Mouse (Mus musculus) CH12.LX (cell line): ENCODE data around the gene Mindy2. TPM values are rescaled to one million over a fixed set of nuclear protein-coding genes. Genes with fewer than 3 reads are reported as not detected.

Experiments used
- DNase-seq: peaks from one replicate; pipeline ENCODE4 v3.0.0-alpha.2; 2013; ENCODE audit errors: extremely low read depth
- H3K27ac ChIP-seq: 2 replicates; pipeline ENCODE4 v1.5.1; 2012; ENCODE audit warnings: low read depth, mild to moderate bottlenecking, control low read depth, moderate library complexity; ENCODE audit not compliant: insufficient read depth
- H3K27me3 ChIP-seq: replicated peaks from 2 replicates; pipeline ENCODE3; 2012; ENCODE audit warnings: inconsistent platforms
- H3K36me3 ChIP-seq, 2 experiments: replicated peaks in 1 of 2; 2 replicates each; pipeline versions ENCODE3 to v1.6.1; 2012; ENCODE audit warnings: inconsistent platforms in 1 of 2, low read length in 1 of 2, mild to moderate bottlenecking in 1 of 2, mixed read lengths in 1 of 2, moderate library complexity in 1 of 2; ENCODE audit not compliant: control insufficient read depth in 1 of 2, insufficient read depth in 1 of 2
- H3K4me1 ChIP-seq, 2 experiments: 2 replicates each; pipeline ENCODE4 v1.6.1; 2012; ENCODE audit warnings: inconsistent platforms in 1 of 2, moderate library complexity in 1 of 2; ENCODE audit not compliant: insufficient read depth in 2 of 2, control insufficient read depth in 1 of 2
- H3K4me2 ChIP-seq: 2 replicates; pipeline ENCODE4 v1.6.1; 2012; ENCODE audit warnings: low read depth, mild to moderate bottlenecking, control low read depth; ENCODE audit not compliant: poor library complexity, insufficient read depth, severe bottlenecking
- H3K4me3 ChIP-seq, 3 experiments: fragments of 150-350 bp in 1 of 3; sonication (generic) in 1 of 3; replicated peaks in 1 of 3; 2 replicates each; pipeline versions ENCODE3 to v1.5.1; 2011 to 2012; ENCODE audit warnings: low read depth in 2 of 3, low read length in 2 of 3, mild to moderate bottlenecking in 2 of 3, moderate library complexity in 2 of 3, control low read depth in 1 of 3, improper control_type of control experiment in 1 of 3, inconsistent platforms in 1 of 3, mixed read lengths in 1 of 3; ENCODE audit not compliant: poor library complexity in 1 of 3
- H3K79me2 ChIP-seq: replicated peaks from 2 replicates; pipeline ENCODE4 v1.6.1; 2012; ENCODE audit warnings: mild to moderate bottlenecking, moderate library complexity; ENCODE audit not compliant: control insufficient read depth, poor library complexity, insufficient read depth, severe bottlenecking; ENCODE audit errors: extremely low read depth
- H3K9ac ChIP-seq: 2 replicates; pipeline ENCODE4 v1.6.1; 2012; ENCODE audit warnings: low read depth, mild to moderate bottlenecking, control low read depth, moderate library complexity; ENCODE audit not compliant: insufficient read depth
- H3K9me3 ChIP-seq: replicated peaks from 2 replicates; pipeline ENCODE3; 2012; ENCODE audit warnings: low read length, inconsistent platforms, mixed read lengths
- BHLHE40 ChIP-seq: IDR thresholded peaks from 2 replicates; pipeline ENCODE4 v1.6.1; 2011; ENCODE audit warnings: mild to moderate bottlenecking, low read depth, low read length, improper control_type of control experiment
- CHD1 ChIP-seq: IDR thresholded peaks from 2 replicates; pipeline ENCODE4 v1.6.1; 2012; ENCODE audit warnings: low read depth, low read length, improper control_type of control experiment, inconsistent platforms
- CHD2 ChIP-seq: IDR thresholded peaks from 2 replicates; pipeline ENCODE4 v1.6.1; 2011; ENCODE audit warnings: low read length, improper control_type of control experiment
- CTCF ChIP-seq, 2 experiments: IDR thresholded peaks in 1 of 2; conservative IDR thresholded peaks in 1 of 2; 2 replicates each; pipeline ENCODE4 v1.5.1; 2011 to 2012; ENCODE audit warnings: low read depth in 2 of 2, low read length in 2 of 2, improper control_type of control experiment in 1 of 2, inconsistent platforms in 1 of 2, mild to moderate bottlenecking in 1 of 2, moderate library complexity in 1 of 2
- E2F4 ChIP-seq: IDR thresholded peaks from 2 replicates; pipeline ENCODE4 v1.6.1; 2011; ENCODE audit warnings: low read depth, low read length, improper control_type of control experiment; ENCODE audit not compliant: insufficient replicate concordance
- ELF1 ChIP-seq: IDR thresholded peaks from 2 replicates; pipeline ENCODE4 v1.6.1; 2014; ENCODE audit warnings: low read depth, mild to moderate bottlenecking, inconsistent platforms, low read length, improper control_type of control experiment
- EP300 ChIP-seq: IDR thresholded peaks from 2 replicates; pipeline ENCODE4 v1.6.1; 2011; ENCODE audit warnings: low read length, improper control_type of control experiment
- ETS1 ChIP-seq: conservative IDR thresholded peaks from 2 replicates; pipeline ENCODE4 v1.6.1; 2012; ENCODE audit warnings: low read depth, mild to moderate bottlenecking, inconsistent platforms, low read length, improper control_type of control experiment, moderate library complexity
- GABPA ChIP-seq: IDR thresholded peaks from 2 replicates; pipeline ENCODE4 v1.6.1; 2012; ENCODE audit warnings: low read depth, low read length, improper control_type of control experiment, inconsistent platforms; ENCODE audit not compliant: insufficient replicate concordance
- HCFC1 ChIP-seq: IDR thresholded peaks from 2 replicates; pipeline ENCODE4 v1.6.1; 2012; ENCODE audit warnings: low read depth, mild to moderate bottlenecking, inconsistent platforms, low read length, improper control_type of control experiment
- IRF4 ChIP-seq: IDR thresholded peaks from 2 replicates; pipeline ENCODE4 v1.6.1; 2014; ENCODE audit warnings: low read depth, mild to moderate bottlenecking, inconsistent platforms, low read length, improper control_type of control experiment
- JUN ChIP-seq: IDR thresholded peaks from 2 replicates; pipeline ENCODE4 v1.6.1; 2011; ENCODE audit warnings: low read depth, mild to moderate bottlenecking, low read length, improper control_type of control experiment, moderate library complexity; ENCODE audit not compliant: insufficient read depth
- JUND ChIP-seq: conservative IDR thresholded peaks from 2 replicates; pipeline ENCODE4 v1.6.1; 2011; ENCODE audit warnings: low read depth, low read length, improper control_type of control experiment
- KAT2A ChIP-seq: IDR thresholded peaks from 2 replicates; pipeline ENCODE4 v1.6.1; 2012; ENCODE audit warnings: low read length, improper control_type of control experiment, inconsistent platforms; ENCODE audit not compliant: insufficient replicate concordance
- MAX ChIP-seq: IDR thresholded peaks from 2 replicates; pipeline ENCODE4 v1.6.1; 2011; ENCODE audit warnings: low read length, improper control_type of control experiment
- MAZ ChIP-seq: IDR thresholded peaks from 2 replicates; pipeline ENCODE4 v1.6.1; 2012; ENCODE audit warnings: low read depth, mild to moderate bottlenecking, inconsistent platforms, low read length, improper control_type of control experiment, moderate library complexity
- MEF2A ChIP-seq: IDR thresholded peaks from 2 replicates; pipeline ENCODE4 v1.6.1; 2014; ENCODE audit warnings: low read depth, mild to moderate bottlenecking, inconsistent platforms, low read length, improper control_type of control experiment, borderline replicate concordance
- MXI1 ChIP-seq: IDR thresholded peaks from 2 replicates; pipeline ENCODE4 v1.6.1; 2011; ENCODE audit warnings: mild to moderate bottlenecking, low read depth, low read length, improper control_type of control experiment
- MYC ChIP-seq: IDR thresholded peaks from 2 replicates; pipeline ENCODE4 v1.6.1; 2011; ENCODE audit warnings: low read depth, mild to moderate bottlenecking, improper control_type of control experiment, low read length
- NELFE ChIP-seq: IDR thresholded peaks from 2 replicates; pipeline ENCODE4 v1.6.1; 2011; ENCODE audit warnings: low read depth, low read length, improper control_type of control experiment
- NRF1 ChIP-seq: IDR thresholded peaks from 2 replicates; pipeline ENCODE4 v1.6.1; 2014; ENCODE audit warnings: low read depth, mild to moderate bottlenecking, inconsistent platforms, low read length, improper control_type of control experiment, moderate library complexity
- POLR2A ChIP-seq: IDR thresholded peaks from 2 replicates; pipeline ENCODE4 v1.6.1; 2011; ENCODE audit warnings: low read depth, mild to moderate bottlenecking, improper control_type of control experiment, low read length
- POLR2AphosphoS2 ChIP-seq: IDR thresholded peaks from 2 replicates; pipeline ENCODE4 v1.6.1; 2011; ENCODE audit warnings: low read depth, low read length, improper control_type of control experiment
- RAD21 ChIP-seq: IDR thresholded peaks from 2 replicates; pipeline ENCODE4 v1.6.1; 2011; ENCODE audit warnings: low read depth, mild to moderate bottlenecking, low read length, improper control_type of control experiment, moderate library complexity
- SIN3A ChIP-seq: IDR thresholded peaks from 2 replicates; pipeline ENCODE4 v1.6.1; 2012; ENCODE audit warnings: low read length, improper control_type of control experiment, inconsistent platforms
- SMC3 ChIP-seq: IDR thresholded peaks from 2 replicates; pipeline ENCODE4 v1.6.1; 2011; ENCODE audit warnings: low read depth, low read length, improper control_type of control experiment
- TBP ChIP-seq: conservative IDR thresholded peaks from 2 replicates; pipeline ENCODE4 v1.6.1; 2011; ENCODE audit warnings: low read depth, low read length, improper control_type of control experiment
- TCF12 ChIP-seq: IDR thresholded peaks from 2 replicates; pipeline ENCODE4 v1.6.1; 2014; ENCODE audit warnings: low read depth, mild to moderate bottlenecking, inconsistent platforms, low read length, improper control_type of control experiment
- USF1 ChIP-seq: IDR thresholded peaks from 2 replicates; pipeline ENCODE4 v1.6.1; 2014; ENCODE audit warnings: low read depth, mild to moderate bottlenecking, inconsistent platforms, low read length, improper control_type of control experiment
- USF2 ChIP-seq: conservative IDR thresholded peaks from 2 replicates; pipeline ENCODE4 v1.6.1; 2011; ENCODE audit warnings: low read depth, low read length, improper control_type of control experiment
- ZC3H11A ChIP-seq: IDR thresholded peaks from 2 replicates; pipeline ENCODE4 v1.6.1; 2012; ENCODE audit warnings: low read depth, mild to moderate bottlenecking, inconsistent platforms, low read length, improper control_type of control experiment
- ZKSCAN1 ChIP-seq: IDR thresholded peaks from 2 replicates; pipeline ENCODE4 v1.6.1; 2012; ENCODE audit warnings: low read depth, inconsistent platforms, low read length, improper control_type of control experiment, borderline replicate concordance
- ZNF384 ChIP-seq: IDR thresholded peaks from 2 replicates; pipeline ENCODE4 v1.6.1; 2012; ENCODE audit warnings: low read depth, low read length, improper control_type of control experiment, inconsistent platforms
- dilution Hi-C: fragments of 300-500 bp; cut with MboI; formaldehyde crosslinking; loops from 2 replicates; pipeline ENCODE4 v1.14.3; 2020; ENCODE audit warnings: low sequenced_read_pairs; ENCODE audit not compliant: extremely low pct_unique_long_range_greater_than_20kb, extremely low pct_ligation_motif_present
- in situ Hi-C: fragments of 300-500 bp; cut with MboI; formaldehyde crosslinking; loops from 3 replicates; pipeline ENCODE4 v1.14.3; 2019; ENCODE audit warnings: low sequenced_read_pairs, low pct_ligation_motif_present, low pct_unique_long_range_greater_than_20kb, mixed read lengths
- polyA plus RNA-seq: library from polyadenylated mRNA; unstranded; fragments of >175 nt; gene quantifications from 2 replicates; pipeline ENCODE4 v1.2.1, GENCODE M21; 2012; ENCODE audit warnings: low read depth; ENCODE audit not compliant: insufficient read length
- total RNA-seq, 2 experiments: library from RNA; depleted of rRNA; stranded (reverse); fragments of 300-350 nt in 1 of 2; fragments of >200 nt in 1 of 2; gene quantifications; 2 replicates each; pipeline ENCODE4 v1.2.3; 2012 to 2014

Mindy2 gene
- total and polyA plus RNA-seq, 3 experiments, result 5.9 to 9.9 (median 7.0) TPM

DNA sequence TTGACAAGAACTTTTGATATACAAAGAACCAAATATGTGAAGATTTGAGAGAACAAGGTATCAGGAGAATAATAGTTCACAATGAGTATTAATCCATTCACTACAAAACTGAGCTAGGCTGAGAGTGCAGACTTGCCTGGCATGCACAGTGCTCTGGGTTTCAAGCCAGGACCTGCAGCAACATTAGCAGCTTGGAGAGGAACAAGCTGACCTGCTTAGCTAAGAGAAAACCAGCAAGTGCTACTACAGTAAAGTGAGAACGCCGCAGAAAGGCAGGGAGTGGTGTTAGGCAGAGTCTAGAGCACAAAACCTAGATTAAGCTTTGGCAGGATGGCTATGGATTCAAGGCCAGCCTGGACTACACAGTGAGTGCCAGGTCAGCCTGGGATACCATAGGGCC is 27.3 kb downstream of the Mindy2 start:
- TF ChIP-seq CHD2 (no peak), MXI1 (no peak), JUND (no peak), USF2 (no peak), EP300 (no peak), POLR2A (no peak)
- no peak for DNase-seq
- no peak overlapping the region for H3K4me3 ChIP-seq
- H3K36me3 ChIP-seq, result peaks cover 0 to 22% of the 10 kb centered on the region in 2 experiments
- dilution Hi-C loops (no loop called here), in situ Hi-C loops (no loop called here)
- no peak overlapping the region for H3K27ac ChIP-seq
- peaks cover 0 to 44% of the 10 kb centered on the region in 2 experiments; a peak in 2 of 4 replicates for H3K4me1 ChIP-seq
- no peak overlapping the region for H3K9ac ChIP-seq
- H3K27me3 ChIP-seq, result no peaks in the 10 kb centered on the region
- H3K9me3 ChIP-seq, result no peaks in the 10 kb centered on the region
- no peak overlapping the region for H3K4me2 ChIP-seq
- H3K79me2 ChIP-seq, result no peaks in the 10 kb centered on the region

- Histone ChIP-seq H3K27ac (no peak overlapping the region), H3K4me1 (peaks cover 0 to 28% of the 10 kb centered on the region in 2 experiments; a peak in 2 of 4 replicates), H3K79me2 (no peaks in the 10 kb centered on the region), H3K9me3 (no peaks in the 10 kb centered on the region), H3K9ac (no peak overlapping the region), H3K27me3 (no peaks in the 10 kb centered on the region), H3K4me3 (no peak overlapping the region), H3K4me2 (no peak overlapping the region), H3K36me3 (peaks cover 27 to 71% of the 10 kb centered on the region in 2 experiments)
- dilution Hi-C loops (no loop called here), in situ Hi-C loops (no loop called here)
- DNase-seq, result peak; percentile 51
- TF ChIP-seq JUND (peak; percentile 48; the same call in 1 of the 2 replicates), NELFE (no peak), MYC (no peak), HCFC1 (no peak), GABPA (no peak), MAX (no peak), NRF1 (no peak), SMC3 (no peak), ZKSCAN1 (no peak), ZNF384 (no peak), KAT2A (no peak), MXI1 (no peak), POLR2AphosphoS2 (no peak), IRF4 (no peak), TBP (no peak), ZC3H11A (no peak), EP300 (peak; percentile 65), E2F4 (no peak), MAZ (no peak), USF1 (no peak), USF2 (no peak), ELF1 (no peak), ETS1 (peak; percentile 83), TCF12 (no peak; the same call in 1 of the 2 replicates), CHD1 (no peak), SIN3A (no peak), JUN (peak; percentile 53; the same call in 1 of the 2 replicates), BHLHE40 (peak; percentile 84), RAD21 (no peak; the same call in 1 of the 2 replicates), CTCF (conservative IDR thresholded peaks at IDR 0.05 in 1 of 2, IDR thresholded peaks at IDR 0.05 in 1 of 2; ENCODE audit: low read depth in 2 of 2, low read length in 2 of 2) (no peak), MEF2A (no peak)
Observed at GRCm38 (mm10) chr9:70611026-70611673, 45.8 kb downstream of the Mindy2 start.
